Mouse (Mus musculus) lung, embryonic 14.5 days (tissue): ENCODE results near the gene Slc25a22. TPM values are rescaled to one million over a fixed set of nuclear protein-coding genes. Genes with fewer than 3 reads are reported as not detected.
A peak's percentile ranks its signal among the peaks of the same experiment; 100 is the strongest.

Experiments used
- ATAC-seq: fragments of 200-750 bp; cut with Nextera tagmentation; 2 replicates; pipeline ENCODE4 v1.8.0; 2017; ENCODE audit warnings: mild to moderate bottlenecking, moderate TSS enrichment, moderate library complexity; ENCODE audit not compliant: insufficient read depth
- DNase-seq: peaks from one replicate; pipeline ENCODE4 v3.0.0-alpha.2; 2015
- H3K27ac ChIP-seq: fragments of 300-500 bp; sonication (generic); 2 replicates; pipeline ENCODE4 v1.5.1; 2014; ENCODE audit warnings: low read depth, mild to moderate bottlenecking, moderate library complexity
- H3K27me3 ChIP-seq: fragments of 300-500 bp; sonication (generic); 2 replicates; pipeline ENCODE4 v1.6.1; 2014; ENCODE audit warnings: low read length, control low read depth; ENCODE audit not compliant: insufficient read depth
- H3K36me3 ChIP-seq: fragments of 300-500 bp; sonication (generic); 2 replicates; pipeline ENCODE4 v1.6.1; 2014; ENCODE audit warnings: control low read depth; ENCODE audit not compliant: insufficient read depth
- H3K4me1 ChIP-seq: fragments of 300-500 bp; sonication (generic); 2 replicates; pipeline ENCODE4 v1.6.1; 2014; ENCODE audit warnings: antibody characterized with exemption, control low read depth; ENCODE audit not compliant: insufficient read depth
- H3K4me2 ChIP-seq: fragments of 300-500 bp; sonication (generic); 2 replicates; pipeline ENCODE4 v1.6.1; 2014; ENCODE audit warnings: mild to moderate bottlenecking
- H3K4me3 ChIP-seq: fragments of 300-500 bp; sonication (generic); 2 replicates; pipeline ENCODE4 v1.5.1; 2014; ENCODE audit warnings: low read depth, low read length
- H3K9ac ChIP-seq: fragments of 300-500 bp; sonication (generic); 2 replicates; pipeline ENCODE4 v1.6.1; 2014
- H3K9me3 ChIP-seq: fragments of 300-500 bp; sonication (generic); 2 replicates; pipeline ENCODE4 v1.6.1; 2016; ENCODE audit warnings: low read depth, low read length, control low read depth
- CTCF ChIP-seq: IDR thresholded peaks from 2 replicates; pipeline ENCODE4 v1.5.1; 2016; ENCODE audit warnings: antibody characterized with exemption, low read depth
- WGBS: fragments of 180-500 bp; shearing (Covaris S2); extraction: QIAGEN DNeasy Blood & Tissue Kit; methylation state at CpG from one replicate; pipeline ENCODE4 v1.1.7; 2014; 5-methylcytosine and 5-hydroxymethylcytosine counted together
- polyA plus RNA-seq: library from polyadenylated mRNA; unstranded; fragments of >200 nt; fragmentation: Nextera tagmentation; extraction: Ambion mirVana; gene quantifications from 2 replicates; pipeline ENCODE4 v1.2.1, GENCODE M21; 2014

Slc25a22 gene
- polyA plus RNA-seq, 1 experiment from 2014 or later = 30.1 TPM

DNA sequence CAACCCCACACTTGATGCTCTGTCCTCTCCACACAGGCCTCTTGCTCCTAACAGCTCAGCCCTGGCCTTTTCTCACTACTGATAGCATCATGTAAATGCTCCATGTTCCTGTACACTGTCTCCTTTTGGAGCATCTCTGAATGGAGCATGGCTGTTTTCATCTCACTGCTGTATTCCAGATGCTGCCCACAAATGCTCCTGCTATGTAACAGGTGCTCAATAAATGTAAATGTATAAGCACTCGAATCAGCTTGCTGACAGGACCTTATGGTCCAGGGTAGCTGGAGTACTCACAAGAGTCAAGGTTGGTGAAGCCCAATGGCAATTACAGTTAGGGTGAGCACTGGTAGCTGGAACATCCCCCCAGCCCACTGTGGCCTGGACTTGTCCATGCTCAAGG is 33.5 kb upstream of the Slc25a22 start:
- Histone ChIP-seq H3K4me3 (no peak overlapping the region), H3K27ac (no peak overlapping the region), H3K27me3 (0 out of 2 replicates have a peak, but pooled peaks cover 4% of the 10 kb centered on the region), H3K36me3 (peaks cover 39% of the 10 kb centered on the region), H3K9ac (no peak overlapping the region), H3K4me2 (no peak overlapping the region), H3K9me3 (no peaks in the 10 kb centered on the region), H3K4me1 (peaks cover 30% of the 10 kb centered on the region)
- DNase-seq (no peak), ATAC-seq (no peak)
- WGBS = 85% methylated on average over 1 of the region's 1 CpGs
- TF ChIP-seq CTCF = no peak

DNA sequence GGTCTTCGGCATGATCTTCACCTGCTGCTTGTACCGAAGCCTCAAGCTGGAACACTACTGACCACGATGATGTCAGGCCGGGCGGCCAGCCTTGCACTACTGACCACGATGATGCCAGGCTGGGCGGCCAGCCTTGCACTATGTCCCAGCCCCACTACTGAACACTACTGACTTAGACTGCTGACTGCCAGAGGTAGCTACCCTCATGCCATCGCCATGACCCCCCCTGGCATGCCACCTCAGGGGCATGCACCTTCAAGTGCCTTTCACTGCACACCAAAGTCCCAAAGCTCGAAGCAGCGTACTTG is 32.9 kb upstream of the Slc25a22 start:
- WGBS = 88% methylated on average over 10 of the region's 10 CpGs
- no peak for TF ChIP-seq CTCF
- H3K27ac ChIP-seq = no peak overlapping the region
- peaks cover 9% of the 10 kb centered on the region; the same call in 1 of the 2 replicates for H3K27me3 ChIP-seq
- no peaks in the 10 kb centered on the region for H3K9me3 ChIP-seq
- DNase-seq = no peak
- peaks cover 39% of the 10 kb centered on the region for H3K36me3 ChIP-seq
- no peak overlapping the region for H3K9ac ChIP-seq
- no peak for ATAC-seq
- no peak overlapping the region for H3K4me2 ChIP-seq
- H3K4me3 ChIP-seq = no peak overlapping the region
- H3K4me1 ChIP-seq = peaks cover 30% of the 10 kb centered on the region

- H3K4me2 ChIP-seq = peak overlapping the region; percentile 95; the same call in 1 of the 2 replicates
- H3K9ac ChIP-seq = no peak overlapping the region
- no peak for TF ChIP-seq CTCF
- H3K27ac ChIP-seq = no peak overlapping the region
- peak overlapping the region; percentile 2; the same call in 1 of the 2 replicates for H3K4me3 ChIP-seq
- DNase-seq (no peak), ATAC-seq (no peak)
- peaks cover 30% of the 10 kb centered on the region for H3K4me1 ChIP-seq
- no peaks in the 10 kb centered on the region for H3K9me3 ChIP-seq
- WGBS = 87% methylated on average over 18 of the region's 18 CpGs
- peaks cover 39% of the 10 kb centered on the region for H3K36me3 ChIP-seq
- H3K27me3 ChIP-seq = peaks cover 14% of the 10 kb centered on the region; the same call in 1 of the 2 replicates
Observed at GRCm38 (mm10) chr7:141469901-141470636, 32.4 kb upstream of the Slc25a22 start.

GRCm38 (mm10) chr7:141469352-141469751 is 31.7 kb upstream of the Slc25a22 start:
- peaks cover 21% of the 10 kb centered on the region for H3K27me3 ChIP-seq
- peak overlapping the region; percentile 76 for H3K4me3 ChIP-seq
- peak overlapping the region; percentile 93 for H3K27ac ChIP-seq
- H3K4me1 ChIP-seq = peaks cover 35% of the 10 kb centered on the region
- DNase-seq (no peak), ATAC-seq (no peak)
- peak overlapping the region; percentile 84 for H3K9ac ChIP-seq
- peaks cover 39% of the 10 kb centered on the region for H3K36me3 ChIP-seq
- TF ChIP-seq CTCF = no peak
- 69% methylated on average over 6 of the region's 6 CpGs for WGBS
- H3K9me3 ChIP-seq = no peaks in the 10 kb centered on the region
- peak overlapping the region; percentile 95 for H3K4me2 ChIP-seq

GRCm38 (mm10) chr7:141468522-141469211 is 31.0 kb upstream of the Slc25a22 start:
- 5% methylated on average over 8 of the region's 8 CpGs for WGBS
- peak overlapping the region; percentile 76 for H3K4me3 ChIP-seq
- H3K27me3 ChIP-seq = peaks cover 28% of the 10 kb centered on the region
- peak; percentile 60 for TF ChIP-seq CTCF
- peaks cover 39% of the 10 kb centered on the region for H3K36me3 ChIP-seq
- H3K9me3 ChIP-seq = no peaks in the 10 kb centered on the region
- H3K9ac ChIP-seq = peak overlapping the region; percentile 84
- H3K4me2 ChIP-seq = peak overlapping the region; percentile 95
- peaks cover 29% of the 10 kb centered on the region for H3K4me1 ChIP-seq
- ATAC-seq (peak; percentile 77), DNase-seq (peak; percentile 87)
- H3K27ac ChIP-seq = peak overlapping the region; percentile 93

DNA sequence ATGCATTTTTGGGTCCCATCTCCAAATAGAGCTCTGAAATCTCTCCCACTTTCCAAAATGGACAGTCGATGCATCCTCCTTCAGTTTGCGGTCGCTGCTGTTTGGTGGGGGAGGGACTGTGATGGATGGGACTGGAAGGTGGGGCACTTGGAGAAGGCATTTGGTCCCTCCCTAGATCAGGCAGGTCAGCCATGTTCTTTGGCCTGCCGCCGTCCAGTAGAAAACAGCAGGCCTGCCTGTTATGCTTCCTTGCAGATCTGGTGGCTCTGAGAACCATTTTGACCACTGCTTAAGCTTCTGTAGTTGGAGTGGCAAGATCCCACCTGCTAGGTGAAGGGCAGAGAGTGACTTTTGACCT is 30.5 kb upstream of the Slc25a22 start:
- Histone ChIP-seq H3K9me3 (no peaks in the 10 kb centered on the region), H3K4me1 (peaks cover 27% of the 10 kb centered on the region), H3K27ac (peak overlapping the region; percentile 93), H3K27me3 (peaks cover 33% of the 10 kb centered on the region), H3K36me3 (peaks cover 39% of the 10 kb centered on the region), H3K4me3 (peak overlapping the region; percentile 76), H3K9ac (peak overlapping the region; percentile 84), H3K4me2 (peak overlapping the region; percentile 95)
- 5% methylated on average over 5 of the region's 5 CpGs for WGBS
- TF ChIP-seq CTCF = no peak
- ATAC-seq = peak; percentile 5; the same call in 1 of the 2 replicates
- DNase-seq = no peak
